Mouse (Mus musculus): ENCODE data around the gene Crocc2. TPM values are rescaled to one million over a fixed set of nuclear protein-coding genes. Genes with fewer than 3 reads are reported as not detected.

Gene Crocc2
- polyA plus RNA-seq, 1 experiment from 2014 or later, result not detected

- no peaks in the 10 kb centered on the region for H3K36me3 ChIP-seq
- no peak overlapping the region for H3K27ac ChIP-seq
- DNase-seq, result no peak
- WGBS (ENCODE audit: insufficient replicate concordance), result 34% methylated on average over 2 of the region's 2 CpGs
- no peak overlapping the region for H3K9ac ChIP-seq
- no peak overlapping the region for H3K4me3 ChIP-seq (replicated peaks)
- H3K4me2 ChIP-seq, result no peak overlapping the region
- no peak for ATAC-seq (ENCODE audit: low read depth)
- H3K9me3 ChIP-seq (replicated peaks), result no peaks in the 10 kb centered on the region
- H3K27me3 ChIP-seq, result no peaks in the 10 kb centered on the region
- H3K4me1 ChIP-seq (replicated peaks), result no peaks in the 10 kb centered on the region
Measured at GRCm38 (mm10) chr1:93245936-93246335, 77.4 kb downstream of the Crocc2 start.

GRCm38 (mm10) chr1:93252586-93252985 is 84.1 kb downstream of the Crocc2 start:
- Histone ChIP-seq H3K4me1 (replicated peaks) (no peaks in the 10 kb centered on the region), H3K4me3 (replicated peaks) (no peak overlapping the region), H3K27ac (no peak overlapping the region), H3K9ac (no peak overlapping the region), H3K4me2 (no peak overlapping the region), H3K9me3 (replicated peaks) (no peaks in the 10 kb centered on the region), H3K27me3 (no peaks in the 10 kb centered on the region), H3K36me3 (no peaks in the 10 kb centered on the region)
- ATAC-seq (ENCODE audit: low read depth) (no peak), DNase-seq (no peak)
- 33% methylated on average over 2 of the region's 2 CpGs for WGBS (ENCODE audit: insufficient replicate concordance)

- 69% methylated on average over 7 of the region's 7 CpGs for WGBS (ENCODE audit: insufficient replicate concordance)
- Histone ChIP-seq H3K9ac (no peak overlapping the region), H3K4me2 (no peak overlapping the region), H3K36me3 (no peaks in the 10 kb centered on the region), H3K27me3 (no peaks in the 10 kb centered on the region), H3K9me3 (replicated peaks) (no peaks in the 10 kb centered on the region), H3K4me1 (replicated peaks) (no peaks in the 10 kb centered on the region), H3K4me3 (replicated peaks) (no peak overlapping the region), H3K27ac (no peak overlapping the region)
- DNase-seq, result no peak
- ATAC-seq (ENCODE audit: low read depth), result no peak
Measured at GRCm38 (mm10) chr1:93255761-93256160, 87.2 kb downstream of the Crocc2 start.

- 82% methylated on average over 1 of the region's 1 CpGs for whole genome bisulfite sequencing (ENCODE audit: insufficient replicate concordance)
Measured at GRCm38 (mm10) chr1:93257560-93257959, 89.0 kb downstream of the Crocc2 start.

GRCm38 (mm10) chr1:93267207-93267606 is 98.7 kb downstream of the Crocc2 start:
- Histone ChIP-seq H3K4me1 (replicated peaks) (no peaks in the 10 kb centered on the region), H3K27ac (no peak overlapping the region), H3K36me3 (no peaks in the 10 kb centered on the region), H3K4me2 (no peak overlapping the region), H3K4me3 (replicated peaks) (no peak overlapping the region), H3K9me3 (replicated peaks) (no peaks in the 10 kb centered on the region), H3K27me3 (peaks cover 3% of the 10 kb centered on the region; the same call in 1 of the 2 replicates), H3K9ac (no peak overlapping the region)
- DNase-seq (no peak), ATAC-seq (ENCODE audit: low read depth) (no peak)
- 31% methylated on average over 3 of the region's 3 CpGs for WGBS (ENCODE audit: insufficient replicate concordance)

More at GRCm38 (mm10) chr1:93257560-93257959, 89.0 kb downstream of the Crocc2 start:
- no peak overlapping the region for H3K4me2 ChIP-seq
- H3K27ac ChIP-seq, result no peak overlapping the region
- no peak overlapping the region for H3K4me3 ChIP-seq (replicated peaks)
- DNase-seq (no peak), ATAC-seq (ENCODE audit: low read depth) (no peak)
- no peak overlapping the region for H3K9ac ChIP-seq
- no peaks in the 10 kb centered on the region for H3K36me3 ChIP-seq
- H3K27me3 ChIP-seq, result no peaks in the 10 kb centered on the region
- no peaks in the 10 kb centered on the region for H3K4me1 ChIP-seq (replicated peaks)
- no peaks in the 10 kb centered on the region for H3K9me3 ChIP-seq (replicated peaks)

GRCm38 (mm10) chr1:93268246-93268645 is 99.7 kb downstream of the Crocc2 start:
- Histone ChIP-seq H3K36me3 (no peaks in the 10 kb centered on the region), H3K27me3 (peaks cover 3% of the 10 kb centered on the region; the same call in 1 of the 2 replicates), H3K27ac (no peak overlapping the region), H3K4me1 (replicated peaks) (no peaks in the 10 kb centered on the region), H3K4me2 (no peak overlapping the region), H3K9ac (no peak overlapping the region), H3K9me3 (replicated peaks) (no peaks in the 10 kb centered on the region), H3K4me3 (replicated peaks) (no peak overlapping the region)
- ATAC-seq (ENCODE audit: low read depth) (no peak), DNase-seq (no peak)
- 65% methylated on average over 2 of the region's 2 CpGs for WGBS (ENCODE audit: insufficient replicate concordance)

- no peaks in the 10 kb centered on the region for H3K36me3 ChIP-seq
- ATAC-seq (ENCODE audit: low read depth) (no peak), DNase-seq (no peak)
- H3K4me3 ChIP-seq (replicated peaks), result no peak overlapping the region
- H3K4me1 ChIP-seq (replicated peaks), result no peaks in the 10 kb centered on the region
- no peaks in the 10 kb centered on the region for H3K9me3 ChIP-seq (replicated peaks)
- no peak overlapping the region for H3K27ac ChIP-seq
- H3K9ac ChIP-seq, result no peak overlapping the region
- peaks cover 3% of the 10 kb centered on the region; the same call in 1 of the 2 replicates for H3K27me3 ChIP-seq
- WGBS (ENCODE audit: insufficient replicate concordance), result 43% methylated on average over 3 of the region's 3 CpGs
- H3K4me2 ChIP-seq, result no peak overlapping the region
Measured at GRCm38 (mm10) chr1:93270516-93271240, 102.2 kb downstream of the Crocc2 start.

- H3K36me3 ChIP-seq, result no peaks in the 10 kb centered on the region
- no peak overlapping the region for H3K27ac ChIP-seq
- no peak for ATAC-seq (ENCODE audit: low read depth)
- H3K4me2 ChIP-seq, result no peak overlapping the region
- no peaks in the 10 kb centered on the region for H3K4me1 ChIP-seq (replicated peaks)
- H3K9me3 ChIP-seq (replicated peaks), result no peaks in the 10 kb centered on the region
- H3K9ac ChIP-seq, result no peak overlapping the region
- peaks cover 3% of the 10 kb centered on the region; the same call in 1 of the 2 replicates for H3K27me3 ChIP-seq
- H3K4me3 ChIP-seq (replicated peaks), result no peak overlapping the region
- WGBS (ENCODE audit: insufficient replicate concordance), result 50% methylated on average over 6 of the region's 6 CpGs
- DNase-seq, result no peak
Measured at GRCm38 (mm10) chr1:93271751-93272150, 103.2 kb downstream of the Crocc2 start.

GRCm38 (mm10) chr1:93272409-93272821 is 103.9 kb downstream of the Crocc2 start:
- no peak overlapping the region for H3K4me2 ChIP-seq
- ATAC-seq (ENCODE audit: low read depth) (no peak), DNase-seq (no peak)
- H3K27me3 ChIP-seq, result peaks cover 3% of the 10 kb centered on the region; the same call in 1 of the 2 replicates
- no peaks in the 10 kb centered on the region for H3K4me1 ChIP-seq (replicated peaks)
- H3K9ac ChIP-seq, result no peak overlapping the region
- H3K27ac ChIP-seq, result no peak overlapping the region
- no peak overlapping the region for H3K4me3 ChIP-seq (replicated peaks)
- 2% methylated on average over 16 of the region's 16 CpGs for WGBS (ENCODE audit: insufficient replicate concordance)
- no peaks in the 10 kb centered on the region for H3K36me3 ChIP-seq
- H3K9me3 ChIP-seq (replicated peaks), result no peaks in the 10 kb centered on the region

GRCm38 (mm10) chr1:93275561-93275960 is 107.0 kb downstream of the Crocc2 start:
- no peaks in the 10 kb centered on the region for H3K4me1 ChIP-seq (replicated peaks)
- H3K9me3 ChIP-seq (replicated peaks), result no peaks in the 10 kb centered on the region
- DNase-seq (no peak), ATAC-seq (ENCODE audit: low read depth) (no peak)
- no peak overlapping the region for H3K4me2 ChIP-seq
- no peak overlapping the region for H3K9ac ChIP-seq
- no peaks in the 10 kb centered on the region for H3K36me3 ChIP-seq
- H3K4me3 ChIP-seq (replicated peaks), result no peak overlapping the region
- no peak overlapping the region for H3K27ac ChIP-seq
- 59% methylated on average over 6 of the region's 6 CpGs for WGBS (ENCODE audit: insufficient replicate concordance)
- H3K27me3 ChIP-seq, result peaks cover 3% of the 10 kb centered on the region; the same call in 1 of the 2 replicates

- Histone ChIP-seq H3K36me3 (no peaks in the 10 kb centered on the region), H3K9me3 (replicated peaks) (no peaks in the 10 kb centered on the region), H3K27ac (no peak overlapping the region), H3K4me1 (replicated peaks) (no peaks in the 10 kb centered on the region), H3K4me3 (replicated peaks) (no peak overlapping the region), H3K9ac (no peak overlapping the region), H3K27me3 (no peaks in the 10 kb centered on the region), H3K4me2 (no peak overlapping the region)
- no peak for DNase-seq
- 60% methylated on average over 7 of the region's 7 CpGs for WGBS (ENCODE audit: insufficient replicate concordance)
- ATAC-seq (ENCODE audit: low read depth), result no peak
Measured at GRCm38 (mm10) chr1:93277041-93277440, 108.5 kb downstream of the Crocc2 start.

Measured in liver, embryonic 13.5 days (tissue).